Mouse (Mus musculus) heart, embryonic 15.5 days (tissue): Measurements from ENCODE around the gene Poldip2. TPM values are rescaled to one million over a fixed set of nuclear protein-coding genes. Genes with fewer than 3 reads are reported as not detected.

Experiments used
- ATAC-seq: fragments of 200-750 bp; cut with Nextera tagmentation; replicated peaks from 2 replicates; pipeline ENCODE4 v1.8.0; 2017; ENCODE audit warnings: low read depth, moderate TSS enrichment; ENCODE audit not compliant: insufficient number of reproducible peaks, insufficient read depth, low FRiP score
- H3K27ac ChIP-seq: fragments of 300-500 bp; sonication (generic); 2 replicates; pipeline ENCODE4 v1.5.1; 2015; ENCODE audit warnings: mild to moderate bottlenecking, inconsistent platforms
- H3K27me3 ChIP-seq: fragments of 300-500 bp; sonication (generic); 2 replicates; pipeline ENCODE4 v1.6.1; 2015; ENCODE audit warnings: inconsistent platforms
- H3K36me3 ChIP-seq: fragments of 300-500 bp; sonication (generic); 2 replicates; pipeline ENCODE4 v1.6.1; 2015; ENCODE audit warnings: mild to moderate bottlenecking, inconsistent platforms
- H3K4me1 ChIP-seq: fragments of 300-500 bp; sonication (generic); replicated peaks from 2 replicates; pipeline ENCODE4 v1.6.1; 2015; ENCODE audit warnings: inconsistent platforms
- H3K4me2 ChIP-seq: fragments of 300-500 bp; sonication (generic); 2 replicates; pipeline ENCODE4 v1.6.1; 2015; ENCODE audit warnings: inconsistent platforms, mild to moderate bottlenecking, moderate library complexity
- H3K4me3 ChIP-seq: fragments of 300-500 bp; sonication (generic); 2 replicates; pipeline ENCODE4 v1.5.1; 2015; ENCODE audit warnings: mild to moderate bottlenecking, inconsistent platforms
- H3K9ac ChIP-seq: fragments of 300-500 bp; sonication (generic); 2 replicates; pipeline ENCODE4 v1.6.1; 2015; ENCODE audit warnings: mild to moderate bottlenecking, inconsistent platforms
- H3K9me3 ChIP-seq: fragments of 300-500 bp; sonication (generic); replicated peaks from 2 replicates; pipeline ENCODE4 v1.6.1; 2016; ENCODE audit warnings: inconsistent platforms
- WGBS: fragments of 180-500 bp; shearing (Covaris S2); methylation state at CpG from one replicate; pipeline ENCODE4 v1.1.7; 2015; ENCODE audit warnings: mixed read lengths; 5-methylcytosine and 5-hydroxymethylcytosine counted together
- polyA plus RNA-seq: library from polyadenylated mRNA; unstranded; fragments of >200 nt; fragmentation: Nextera tagmentation; extraction: Ambion mirVana; gene quantifications from 2 replicates; pipeline ENCODE4 v1.2.1, GENCODE M21; 2015

The Poldip2 gene
- polyA plus RNA-seq, 1 experiment from 2014 or later = 157 TPM

DNA sequence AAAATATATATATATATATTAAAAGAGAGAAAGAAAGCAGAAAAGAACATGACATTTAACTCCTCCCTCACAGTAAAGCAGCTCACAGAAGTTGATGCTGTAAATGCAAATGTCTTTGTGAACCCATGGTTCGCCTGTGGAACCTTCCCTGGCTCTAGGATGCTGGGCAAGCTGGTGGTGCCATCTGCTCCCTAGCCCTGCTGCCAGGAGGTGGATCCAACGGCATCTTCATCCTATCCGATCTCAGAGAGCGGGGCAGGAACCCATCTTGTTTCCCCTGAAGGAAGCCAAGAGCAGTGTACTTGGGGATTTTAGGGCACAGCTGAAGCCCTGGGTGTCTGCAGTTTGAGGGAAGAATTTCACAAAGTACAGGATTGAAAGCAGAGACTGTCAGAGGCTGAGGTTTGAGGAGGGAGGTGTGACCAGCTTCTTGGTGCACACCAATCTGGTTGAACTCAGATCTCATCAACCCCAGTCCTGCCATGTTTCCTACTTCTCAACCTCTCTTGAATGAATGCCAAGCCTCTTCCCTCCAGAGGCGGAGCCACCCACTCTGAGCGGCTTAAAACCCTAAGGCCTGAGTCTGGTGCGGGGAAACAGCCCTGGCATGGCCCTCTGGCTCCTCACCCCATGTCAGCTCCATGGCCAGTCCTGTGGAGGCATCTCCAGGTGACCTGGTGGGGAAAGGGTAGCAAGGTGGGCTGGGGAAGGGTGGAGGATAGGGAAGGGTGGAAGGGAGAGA, 8.9 kb upstream of the Poldip2 start, which contains the start of gene Sebox:
Sebox (plus strand) TSS at position 539 of the 742 bp plus-strand sequence.
- no peak for ATAC-seq
- Histone ChIP-seq H3K9me3 (no peaks in the 10 kb centered on the region), H3K36me3 (peaks cover 26% of the 10 kb centered on the region), H3K4me3 (no peak within 1 kb of the TSS), H3K4me1 (no peaks in the 10 kb centered on the region; the same call in 1 of the 2 replicates), H3K4me2 (no peak within 1 kb of the TSS), H3K27me3 (peaks cover 39% of the 10 kb centered on the region), H3K27ac (no peak within 1 kb of the TSS), H3K9ac (no peak within 1 kb of the TSS)
- 67% methylated on average over 7 of the region's 7 CpGs for WGBS

DNA sequence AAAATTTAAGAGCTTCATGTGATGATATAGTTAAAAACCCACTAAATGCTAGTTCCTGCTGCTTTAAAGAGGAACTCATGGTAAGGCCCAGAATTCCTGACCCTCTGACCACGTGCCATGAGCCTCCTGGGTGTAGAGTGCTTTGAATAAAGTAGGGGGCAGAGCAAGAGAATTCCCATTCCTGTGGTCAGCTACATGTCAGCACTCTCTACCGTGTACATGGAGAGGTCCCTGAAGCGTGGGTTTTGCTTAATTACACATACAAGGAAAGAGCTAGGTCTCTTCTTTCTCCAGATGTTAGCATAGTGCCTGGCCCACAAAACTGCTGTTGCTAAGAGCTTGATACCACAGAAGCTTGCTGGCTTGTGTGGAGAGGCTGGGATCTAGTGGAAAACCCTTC, 6.6 kb upstream of the Poldip2 start:
- H3K4me1 ChIP-seq = no peaks in the 10 kb centered on the region
- H3K9ac ChIP-seq = no peak overlapping the region
- no peak for ATAC-seq
- no peak overlapping the region for H3K4me2 ChIP-seq
- H3K36me3 ChIP-seq = peaks cover 39% of the 10 kb centered on the region
- no peaks in the 10 kb centered on the region for H3K9me3 ChIP-seq
- H3K4me3 ChIP-seq = no peak overlapping the region
- no peak overlapping the region for H3K27ac ChIP-seq
- peaks cover 15% of the 10 kb centered on the region for H3K27me3 ChIP-seq
- WGBS = 77% methylated on average over 3 of the region's 3 CpGs

DNA sequence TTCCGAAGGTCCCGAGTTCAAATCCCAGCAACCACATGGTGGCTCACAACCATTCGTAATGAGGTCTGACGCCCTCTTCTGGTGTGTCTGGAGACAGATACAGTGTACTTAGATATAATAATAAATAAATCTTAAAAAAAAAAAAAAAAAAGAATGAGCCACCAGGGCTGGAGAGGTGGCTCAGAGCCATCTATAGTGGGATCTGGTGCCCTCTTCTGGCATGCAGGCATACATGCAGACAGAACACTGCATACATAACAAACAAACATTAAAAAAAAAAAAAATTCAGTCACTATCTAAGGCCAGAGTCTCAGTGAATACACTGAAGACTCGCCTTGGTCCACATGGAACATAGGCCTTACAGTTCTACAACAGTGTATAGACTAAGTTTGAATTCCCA, 2.8 kb upstream of the Poldip2 start:
- Histone ChIP-seq H3K4me2 (no peak overlapping the region), H3K4me3 (no peak overlapping the region), H3K9ac (no peak overlapping the region), H3K27me3 (no peaks in the 10 kb centered on the region), H3K27ac (no peak overlapping the region), H3K36me3 (peaks cover 41% of the 10 kb centered on the region), H3K9me3 (no peaks in the 10 kb centered on the region), H3K4me1 (peaks cover 15% of the 10 kb centered on the region)
- ATAC-seq = no peak
- 79% methylated on average over 5 of the region's 5 CpGs for WGBS

DNA sequence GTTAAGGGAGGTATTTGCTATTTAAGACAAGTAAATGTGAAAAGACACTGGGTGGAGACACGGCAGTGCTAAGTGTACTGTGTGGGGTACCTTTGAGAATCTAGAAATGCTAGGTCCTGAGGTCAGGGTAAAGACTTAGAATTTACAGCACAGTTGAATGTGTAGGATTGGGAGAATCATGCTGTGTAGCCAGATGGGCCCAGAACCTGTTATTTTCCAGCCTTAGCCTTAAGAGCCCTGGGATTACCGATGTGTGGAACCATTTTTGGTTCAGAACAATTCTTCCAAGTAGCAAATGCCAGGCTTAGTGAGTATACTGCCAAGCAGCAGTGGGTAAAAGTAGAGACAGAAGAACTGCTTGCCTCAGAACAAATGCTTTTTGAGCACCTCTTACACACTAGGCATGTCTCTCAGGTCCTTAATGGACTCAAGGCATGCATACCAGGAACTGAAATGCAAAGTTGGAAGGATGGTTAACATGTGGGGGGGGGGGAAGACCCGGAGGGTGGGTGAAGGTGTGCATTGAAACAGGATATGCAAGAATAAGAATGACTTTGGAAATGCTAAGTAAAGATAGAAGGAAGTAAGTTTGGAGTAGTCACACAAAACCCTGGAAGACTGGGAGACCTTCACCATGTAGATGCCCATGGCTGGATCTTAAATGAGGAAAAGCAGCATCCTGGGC, 1.3 kb downstream of the Poldip2 start:
- ATAC-seq = no peak
- H3K9me3 ChIP-seq = no peaks in the 10 kb centered on the region
- no peak overlapping the region for H3K27ac ChIP-seq
- 78% methylated on average over 3 of the region's 3 CpGs for WGBS
- H3K9ac ChIP-seq = peak overlapping the region; percentile 99; the same call in 1 of the 2 replicates
- H3K27me3 ChIP-seq = no peaks in the 10 kb centered on the region
- H3K36me3 ChIP-seq = peaks cover 50% of the 10 kb centered on the region
- peak overlapping the region; percentile 91 for H3K4me3 ChIP-seq
- H3K4me1 ChIP-seq = peaks cover 15% of the 10 kb centered on the region
- H3K4me2 ChIP-seq = peak overlapping the region; percentile 91

DNA sequence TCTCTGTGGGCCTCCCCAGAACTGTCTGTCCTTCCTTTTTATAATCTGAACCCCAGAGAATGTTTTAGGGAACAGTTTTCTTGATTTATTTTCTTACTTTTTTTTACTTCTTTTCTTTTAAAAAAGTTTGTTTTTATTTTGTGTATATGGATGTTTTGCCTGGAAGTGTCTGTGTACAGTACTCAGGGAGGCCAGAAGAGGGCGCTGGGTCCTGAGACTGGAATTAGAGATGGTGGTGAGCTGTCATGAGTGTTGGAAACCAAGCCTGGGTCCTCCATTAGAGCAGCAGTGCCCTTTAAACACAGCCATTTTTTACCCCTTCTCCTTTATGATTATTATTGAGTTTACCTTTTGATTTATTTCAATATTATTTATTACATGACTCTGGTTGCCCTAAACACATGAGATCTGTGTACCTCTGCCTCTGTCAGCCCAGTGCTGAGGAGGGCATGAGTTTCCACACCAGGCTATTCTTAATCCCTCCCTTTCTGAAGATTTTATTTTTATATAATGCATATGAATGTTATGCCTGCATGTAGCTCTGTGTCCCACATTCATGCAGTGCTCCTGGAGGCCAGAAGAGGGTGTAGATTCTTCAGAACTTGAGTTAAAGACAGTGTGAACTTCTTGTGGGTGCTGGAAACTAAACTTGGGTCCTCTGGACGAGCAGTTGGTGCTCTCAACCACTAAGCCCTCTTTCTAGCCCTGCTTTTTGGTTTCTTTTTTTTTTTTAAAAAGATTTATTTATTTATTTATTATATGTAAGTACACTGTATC, 3.7 kb downstream of the Poldip2 start:
- no peak overlapping the region for H3K4me3 ChIP-seq
- no peak overlapping the region for H3K27ac ChIP-seq
- H3K27me3 ChIP-seq = no peaks in the 10 kb centered on the region
- WGBS = 64% methylated on average over 2 of the region's 2 CpGs
- no peaks in the 10 kb centered on the region for H3K9me3 ChIP-seq
- peaks cover 63% of the 10 kb centered on the region for H3K36me3 ChIP-seq
- H3K9ac ChIP-seq = no peak overlapping the region
- ATAC-seq = no peak
- H3K4me2 ChIP-seq = no peak overlapping the region
- H3K4me1 ChIP-seq = peaks cover 15% of the 10 kb centered on the region

DNA sequence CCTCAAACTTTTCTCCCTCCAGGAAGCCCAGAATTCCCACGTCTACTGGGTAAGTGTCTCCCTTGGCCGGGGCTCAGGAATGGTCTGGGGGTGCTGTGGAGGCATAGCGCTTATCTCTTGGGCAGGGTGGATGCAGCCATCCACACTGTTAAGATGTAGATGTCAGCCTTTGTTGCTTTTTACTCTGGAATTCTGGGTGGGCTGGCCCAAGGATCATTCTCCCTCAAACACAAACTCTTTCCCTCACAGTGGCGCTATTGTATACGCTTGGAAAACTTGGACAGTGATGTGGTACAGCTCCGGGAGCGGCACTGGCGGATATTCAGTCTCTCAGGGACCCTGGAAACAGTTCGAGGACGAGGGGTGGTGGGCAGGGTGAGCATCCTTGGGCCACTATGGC, 6.9 kb downstream of the Poldip2 start:
- Histone ChIP-seq H3K4me2 (no peak overlapping the region), H3K27ac (no peak overlapping the region), H3K27me3 (no peaks in the 10 kb centered on the region), H3K4me1 (peaks cover 4% of the 10 kb centered on the region; the same call in 1 of the 2 replicates), H3K9ac (no peak overlapping the region), H3K9me3 (no peaks in the 10 kb centered on the region), H3K36me3 (peaks cover 95% of the 10 kb centered on the region), H3K4me3 (no peak overlapping the region)
- no peak for ATAC-seq
- WGBS = 86% methylated on average over 10 of the region's 10 CpGs

DNA sequence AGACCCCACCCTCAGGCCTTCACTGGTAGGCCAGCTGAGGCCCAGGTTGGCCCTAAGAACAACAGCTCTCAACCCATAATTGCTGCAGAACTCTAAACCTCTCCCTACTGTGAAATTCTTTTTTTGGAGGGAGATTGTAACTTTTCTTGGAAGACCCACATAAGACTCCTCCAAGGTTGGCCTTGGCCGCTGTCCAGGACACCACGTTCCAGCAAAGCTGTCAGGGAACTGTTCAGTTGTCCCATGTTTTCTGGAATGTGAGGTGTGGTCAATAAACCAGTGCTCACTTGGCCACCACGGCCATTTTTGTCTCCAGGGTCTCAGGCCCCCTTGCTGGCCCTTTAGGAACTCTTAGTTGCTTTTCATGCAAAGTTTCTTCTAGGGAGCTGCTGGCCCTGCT, 9.9 kb downstream of the Poldip2 start:
- H3K36me3 ChIP-seq = peaks cover 94% of the 10 kb centered on the region
- no peaks in the 10 kb centered on the region for H3K27me3 ChIP-seq
- H3K27ac ChIP-seq = no peak overlapping the region
- H3K4me1 ChIP-seq = peaks cover 4% of the 10 kb centered on the region; the same call in 1 of the 2 replicates
- H3K4me2 ChIP-seq = no peak overlapping the region
- no peak for ATAC-seq
- no peak overlapping the region for H3K9ac ChIP-seq
- no peak overlapping the region for H3K4me3 ChIP-seq
- 78% methylated on average over 3 of the region's 3 CpGs for WGBS
- H3K9me3 ChIP-seq = no peaks in the 10 kb centered on the region

DNA sequence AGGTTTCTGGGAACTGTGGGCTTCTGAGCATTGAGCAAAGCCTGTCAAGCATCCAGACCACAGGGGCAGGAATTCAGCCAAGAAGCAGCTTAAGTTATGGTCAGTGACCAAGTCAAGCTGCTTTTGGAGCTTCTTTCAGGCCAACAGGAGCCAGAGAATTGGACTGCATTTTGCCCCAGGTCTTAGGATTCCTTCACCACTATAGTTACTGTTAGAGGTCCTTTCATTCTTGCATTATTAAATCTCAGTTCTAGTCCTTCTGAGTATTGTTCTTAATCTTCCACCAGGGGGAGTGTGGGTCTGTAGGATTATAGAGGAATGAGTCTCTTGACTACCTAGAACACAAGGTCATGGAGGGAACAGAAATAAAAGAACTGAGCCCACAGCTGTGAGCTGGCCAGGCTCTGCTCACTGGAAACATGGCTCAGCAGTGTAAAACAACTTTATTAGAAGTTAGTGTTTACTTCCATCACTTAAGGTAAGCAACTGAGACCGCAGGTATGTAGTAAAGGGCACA, 10.5 kb downstream of the Poldip2 start:
- 89% methylated on average over 1 of the region's 1 CpGs for WGBS

DNA sequence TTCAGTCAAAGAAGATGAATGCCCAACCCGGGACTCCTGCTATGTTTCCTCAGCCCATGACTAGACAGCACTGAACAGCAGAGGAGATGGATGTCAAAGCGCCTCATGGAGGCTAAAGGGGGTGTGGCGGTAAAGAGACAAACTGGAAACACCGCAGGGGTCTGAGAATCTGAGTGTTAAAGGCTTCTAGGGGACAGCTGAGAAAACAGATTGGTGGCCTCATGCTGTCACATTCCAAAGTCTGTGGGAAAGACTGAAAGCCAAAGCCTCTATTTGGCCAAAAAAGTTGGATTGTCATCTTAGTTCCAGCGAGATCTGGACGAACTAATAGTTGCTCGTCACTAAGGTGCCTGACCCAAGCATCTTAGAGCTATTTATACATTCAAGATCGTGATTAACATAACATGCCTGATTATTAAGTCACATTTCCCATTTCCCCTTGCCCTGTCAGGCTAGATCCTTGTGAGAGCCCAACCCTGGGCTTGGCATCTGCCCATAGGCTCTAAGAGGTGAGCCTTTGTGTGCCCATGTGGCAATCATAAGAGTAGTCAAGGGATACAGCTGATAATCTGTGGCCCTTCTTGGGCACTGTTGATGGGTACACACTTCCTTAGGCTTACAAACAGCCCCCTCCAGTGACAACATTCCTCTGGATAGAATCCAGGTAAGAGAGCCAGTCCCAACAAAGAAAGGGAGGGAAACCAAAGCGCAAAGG, 11.4 kb downstream of the Poldip2 start:
- Histone ChIP-seq H3K4me2 (no peak overlapping the region), H3K4me1 (peaks cover 4% of the 10 kb centered on the region; the same call in 1 of the 2 replicates), H3K9ac (no peak overlapping the region), H3K9me3 (no peaks in the 10 kb centered on the region), H3K36me3 (peaks cover 97% of the 10 kb centered on the region), H3K4me3 (no peak overlapping the region), H3K27ac (no peak overlapping the region), H3K27me3 (no peaks in the 10 kb centered on the region)
- ATAC-seq = no peak
- 72% methylated on average over 9 of the region's 9 CpGs for WGBS

More for the DNA sequence above, 10.5 kb downstream of the Poldip2 start:
- peaks cover 98% of the 10 kb centered on the region for H3K36me3 ChIP-seq
- H3K9me3 ChIP-seq = no peaks in the 10 kb centered on the region
- ATAC-seq = no peak
- no peak overlapping the region for H3K9ac ChIP-seq
- H3K27me3 ChIP-seq = no peaks in the 10 kb centered on the region
- H3K4me3 ChIP-seq = no peak overlapping the region
- peaks cover 4% of the 10 kb centered on the region; the same call in 1 of the 2 replicates for H3K4me1 ChIP-seq
- no peak overlapping the region for H3K4me2 ChIP-seq
- no peak overlapping the region for H3K27ac ChIP-seq

DNA sequence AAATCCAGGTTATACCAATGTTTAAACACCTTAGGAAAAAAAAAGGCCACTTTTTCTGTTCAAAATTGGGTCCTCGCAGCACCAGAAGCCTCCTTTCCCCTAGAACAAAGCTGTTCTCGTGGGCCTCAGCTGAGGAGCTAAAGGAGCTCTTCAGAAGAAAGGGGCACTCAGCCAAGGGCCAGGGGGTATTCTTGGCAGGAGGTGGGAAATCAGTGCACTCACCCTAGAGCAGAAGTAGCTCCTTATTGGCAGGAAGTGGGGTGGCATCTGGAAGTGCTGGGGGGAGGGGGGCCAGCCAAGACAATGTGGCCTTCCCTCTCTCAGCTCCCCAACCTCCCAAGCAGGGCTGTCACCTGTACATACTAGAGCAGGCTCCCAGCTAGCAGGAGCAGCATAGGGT, 12.8 kb downstream of the Poldip2 start:
- Histone ChIP-seq H3K9ac (no peak overlapping the region), H3K4me2 (no peak overlapping the region), H3K9me3 (no peaks in the 10 kb centered on the region), H3K36me3 (peaks cover 96% of the 10 kb centered on the region), H3K4me3 (no peak overlapping the region), H3K27me3 (no peaks in the 10 kb centered on the region), H3K4me1 (peaks cover 4% of the 10 kb centered on the region), H3K27ac (no peak overlapping the region)
- no peak for ATAC-seq
- whole genome bisulfite sequencing = 75% methylated on average over 2 of the region's 2 CpGs
